Mouse (Mus musculus) heart, embryonic 13.5 days (tissue): ENCODE measurements around the gene Ankrd52. TPM values are rescaled to one million over a fixed set of nuclear protein-coding genes. Genes with fewer than 3 reads are reported as not detected.

Experiments
- ATAC-seq: fragments of 200-750 bp; cut with Nextera tagmentation; 2 replicates; pipeline ENCODE4 v1.8.0; 2017; ENCODE audit warnings: moderate TSS enrichment; ENCODE audit not compliant: insufficient number of reproducible peaks, low FRiP score, low TSS enrichment; ENCODE audit errors: extremely low read depth
- H3K27ac ChIP-seq: fragments of 300-500 bp; sonication (generic); replicated peaks from 2 replicates; pipeline ENCODE4 v1.5.1; 2015; ENCODE audit warnings: moderate library complexity, mild to moderate bottlenecking, inconsistent platforms
- H3K27me3 ChIP-seq: fragments of 300-500 bp; sonication (generic); replicated peaks from 2 replicates; pipeline ENCODE4 v1.6.1; 2015; ENCODE audit warnings: mild to moderate bottlenecking, inconsistent platforms
- H3K36me3 ChIP-seq: fragments of 300-500 bp; sonication (generic); 2 replicates; pipeline ENCODE4 v1.6.1; 2015; ENCODE audit warnings: mild to moderate bottlenecking, inconsistent platforms
- H3K4me1 ChIP-seq: fragments of 300-500 bp; sonication (generic); 2 replicates; pipeline ENCODE4 v1.6.1; 2015; ENCODE audit warnings: inconsistent platforms
- H3K4me2 ChIP-seq: fragments of 300-500 bp; sonication (generic); 2 replicates; pipeline ENCODE4 v1.6.1; 2015; ENCODE audit warnings: inconsistent platforms, mild to moderate bottlenecking, moderate library complexity
- H3K4me3 ChIP-seq: fragments of 300-500 bp; sonication (generic); 2 replicates; pipeline ENCODE4 v1.5.1; 2015; ENCODE audit warnings: moderate library complexity, mild to moderate bottlenecking, inconsistent platforms
- H3K9ac ChIP-seq: fragments of 300-500 bp; sonication (generic); 2 replicates; pipeline ENCODE4 v1.6.1; 2015; ENCODE audit warnings: inconsistent platforms, mild to moderate bottlenecking, moderate library complexity
- H3K9me3 ChIP-seq: fragments of 300-500 bp; sonication (generic); 2 replicates; pipeline ENCODE4 v1.6.1; 2016; ENCODE audit warnings: inconsistent platforms
- WGBS: fragments of 180-500 bp; shearing (Covaris S2); methylation state at CpG from one replicate; pipeline ENCODE4 v1.1.7; 2015; ENCODE audit warnings: mixed read lengths; 5-methylcytosine and 5-hydroxymethylcytosine counted together
- polyA plus RNA-seq: library from polyadenylated mRNA; unstranded; fragments of >200 nt; fragmentation: Nextera tagmentation; extraction: Ambion mirVana; gene quantifications from 2 replicates; pipeline ENCODE4 v1.2.1, GENCODE M21; 2015

Ankrd52 gene
- polyA plus RNA-seq, 1 experiment from 2014 or later = 9.4 TPM

GRCm38 (mm10) chr10:128382482-128382881 lies 5.6 kb downstream of the Ankrd52 start:
- no peak overlapping the region for H3K27ac ChIP-seq
- 87% methylated on average over 8 of the region's 8 CpGs for WGBS
- no peaks in the 10 kb centered on the region for H3K27me3 ChIP-seq
- peaks cover 20% of the 10 kb centered on the region for H3K4me1 ChIP-seq
- no peak for ATAC-seq
- no peak overlapping the region for H3K4me3 ChIP-seq
- no peak overlapping the region for H3K9ac ChIP-seq
- no peaks in the 10 kb centered on the region for H3K9me3 ChIP-seq
- H3K4me2 ChIP-seq = no peak overlapping the region
- peaks cover 93% of the 10 kb centered on the region for H3K36me3 ChIP-seq

- no peak overlapping the region for H3K9ac ChIP-seq
- H3K4me3 ChIP-seq = no peak overlapping the region
- ATAC-seq = no peak
- no peak overlapping the region for H3K4me2 ChIP-seq
- no peak overlapping the region for H3K27ac ChIP-seq
- no peaks in the 10 kb centered on the region for H3K27me3 ChIP-seq
- WGBS = 84% methylated on average over 7 of the region's 7 CpGs
- peaks cover 7% of the 10 kb centered on the region for H3K4me1 ChIP-seq
- H3K9me3 ChIP-seq = no peaks in the 10 kb centered on the region
- H3K36me3 ChIP-seq = peaks cover 100% of the 10 kb centered on the region
These were observed 9.0 kb downstream of the Ankrd52 start for GRCm38 (mm10) chr10:128385902-128386301.

- H3K27ac ChIP-seq = no peak overlapping the region
- H3K36me3 ChIP-seq = peaks cover 100% of the 10 kb centered on the region
- H3K4me1 ChIP-seq = peaks cover 20% of the 10 kb centered on the region
- 91% methylated on average over 14 of the region's 14 CpGs for WGBS
- H3K4me2 ChIP-seq = no peak overlapping the region
- H3K9me3 ChIP-seq = no peaks in the 10 kb centered on the region
- H3K4me3 ChIP-seq = no peak overlapping the region
- no peaks in the 10 kb centered on the region for H3K27me3 ChIP-seq
- no peak for ATAC-seq
- H3K9ac ChIP-seq = no peak overlapping the region
These were observed 12.0 kb downstream of the Ankrd52 start for GRCm38 (mm10) chr10:128388941-128389340.

- H3K27ac ChIP-seq = no peak overlapping the region
- no peak overlapping the region for H3K4me3 ChIP-seq
- no peaks in the 10 kb centered on the region for H3K27me3 ChIP-seq
- H3K36me3 ChIP-seq = peaks cover 100% of the 10 kb centered on the region
- WGBS = 65% methylated on average over 6 of the region's 6 CpGs
- ATAC-seq = no peak
- H3K9me3 ChIP-seq = no peaks in the 10 kb centered on the region
- 0 out of 2 replicates have a peak overlapping the region, but pooled peaks have one; percentile 2 for H3K9ac ChIP-seq
- H3K4me2 ChIP-seq = no peak overlapping the region
- peaks cover 20% of the 10 kb centered on the region for H3K4me1 ChIP-seq
These were observed 12.7 kb downstream of the Ankrd52 start for GRCm38 (mm10) chr10:128389570-128389969.

GRCm38 (mm10) chr10:128390366-128390765 lies 13.5 kb downstream of the Ankrd52 start:
- no peak overlapping the region for H3K4me2 ChIP-seq
- H3K36me3 ChIP-seq = peaks cover 99% of the 10 kb centered on the region
- no peak overlapping the region for H3K27ac ChIP-seq
- ATAC-seq = no peak; the same call in 1 of the 2 replicates
- no peak overlapping the region for H3K4me3 ChIP-seq
- peaks cover 20% of the 10 kb centered on the region for H3K4me1 ChIP-seq
- WGBS = 89% methylated on average over 12 of the region's 12 CpGs
- no peak overlapping the region for H3K9ac ChIP-seq
- no peaks in the 10 kb centered on the region for H3K27me3 ChIP-seq
- H3K9me3 ChIP-seq = no peaks in the 10 kb centered on the region

GRCm38 (mm10) chr10:128391850-128392249 lies 14.9 kb downstream of the Ankrd52 start:
- no peak for ATAC-seq
- H3K27me3 ChIP-seq = no peaks in the 10 kb centered on the region
- no peak overlapping the region for H3K4me3 ChIP-seq
- H3K36me3 ChIP-seq = peaks cover 95% of the 10 kb centered on the region
- peaks cover 24% of the 10 kb centered on the region for H3K4me1 ChIP-seq
- H3K4me2 ChIP-seq = no peak overlapping the region
- H3K9me3 ChIP-seq = no peaks in the 10 kb centered on the region
- H3K9ac ChIP-seq = 0 out of 2 replicates have a peak overlapping the region, but pooled peaks have one; percentile 11
- no peak overlapping the region for H3K27ac ChIP-seq
- WGBS = 51% methylated on average over 6 of the region's 6 CpGs

GRCm38 (mm10) chr10:128396017-128396673 lies 19.2 kb downstream of the Ankrd52 start:
- Histone ChIP-seq H3K9ac (no peak overlapping the region), H3K27me3 (no peaks in the 10 kb centered on the region), H3K9me3 (no peaks in the 10 kb centered on the region), H3K27ac (no peak overlapping the region), H3K4me2 (no peak overlapping the region), H3K4me3 (no peak overlapping the region), H3K36me3 (peaks cover 52% of the 10 kb centered on the region), H3K4me1 (peaks cover 16% of the 10 kb centered on the region)
- no peak for ATAC-seq
- 46% methylated on average over 11 of the region's 11 CpGs for WGBS

GRCm38 (mm10) chr10:128396716-128397264 lies 19.9 kb downstream of the Ankrd52 start:
- ATAC-seq = no peak
- Histone ChIP-seq H3K4me3 (no peak overlapping the region), H3K9me3 (no peaks in the 10 kb centered on the region), H3K9ac (no peak overlapping the region), H3K4me2 (no peak overlapping the region), H3K27ac (no peak overlapping the region), H3K4me1 (peaks cover 10% of the 10 kb centered on the region), H3K36me3 (peaks cover 45% of the 10 kb centered on the region), H3K27me3 (no peaks in the 10 kb centered on the region)
- 54% methylated on average over 10 of the region's 10 CpGs for whole genome bisulfite sequencing

GRCm38 (mm10) chr10:128397466-128397865 lies 20.6 kb downstream of the Ankrd52 start:
- Histone ChIP-seq H3K4me3 (no peak overlapping the region), H3K27ac (no peak overlapping the region), H3K4me1 (peaks cover 6% of the 10 kb centered on the region; the same call in 1 of the 2 replicates), H3K27me3 (no peaks in the 10 kb centered on the region), H3K9me3 (no peaks in the 10 kb centered on the region), H3K4me2 (no peak overlapping the region), H3K9ac (no peak overlapping the region), H3K36me3 (peaks cover 39% of the 10 kb centered on the region)
- 58% methylated on average over 7 of the region's 7 CpGs for WGBS
- no peak for ATAC-seq

GRCm38 (mm10) chr10:128400338-128400737 lies 23.4 kb downstream of the Ankrd52 start:
- no peak overlapping the region for H3K4me3 ChIP-seq
- peaks cover 6% of the 10 kb centered on the region; the same call in 1 of the 2 replicates for H3K4me1 ChIP-seq
- no peaks in the 10 kb centered on the region for H3K27me3 ChIP-seq
- no peaks in the 10 kb centered on the region for H3K9me3 ChIP-seq
- 40% methylated on average over 5 of the region's 5 CpGs for WGBS
- H3K27ac ChIP-seq = no peak overlapping the region
- no peak overlapping the region for H3K4me2 ChIP-seq
- no peak for ATAC-seq
- no peak overlapping the region for H3K9ac ChIP-seq
- H3K36me3 ChIP-seq = peaks cover 16% of the 10 kb centered on the region

GRCm38 (mm10) chr10:128401056-128401455 lies 24.1 kb downstream of the Ankrd52 start, which contains the start of gene Slc39a5:
Gene Slc39a5, minus strand, starts transcription at chr10:128401229.
- Histone ChIP-seq H3K4me2 (no peak within 1 kb of the TSS), H3K9me3 (no peaks in the 10 kb centered on the region), H3K4me3 (no peak within 1 kb of the TSS), H3K36me3 (peaks cover 16% of the 10 kb centered on the region), H3K4me1 (peaks cover 4% of the 10 kb centered on the region; the same call in 1 of the 2 replicates), H3K27ac (no peak within 1 kb of the TSS), H3K27me3 (no peaks in the 10 kb centered on the region), H3K9ac (no peak within 1 kb of the TSS)
- WGBS = 53% methylated on average over 2 of the region's 2 CpGs
- no peak for ATAC-seq

- 65% methylated on average over 9 of the region's 9 CpGs for WGBS
- Histone ChIP-seq H3K9me3 (no peaks in the 10 kb centered on the region), H3K27me3 (no peaks in the 10 kb centered on the region), H3K27ac (no peak overlapping the region), H3K4me1 (0 out of 2 replicates have a peak, but pooled peaks cover 3% of the 10 kb centered on the region), H3K4me2 (no peak overlapping the region), H3K9ac (no peak overlapping the region), H3K36me3 (peaks cover 18% of the 10 kb centered on the region), H3K4me3 (no peak overlapping the region)
- ATAC-seq = no peak
These were observed 24.7 kb downstream of the Ankrd52 start for GRCm38 (mm10) chr10:128401638-128402037.
